Mouse (Mus musculus) heart, embryonic 16.5 days (tissue): ENCODE measurements around the gene Sox6. TPM values are rescaled to one million over a fixed set of nuclear protein-coding genes. Genes with fewer than 3 reads are reported as not detected.

Experiments
- ATAC-seq: fragments of 200-750 bp; cut with Nextera tagmentation; replicated peaks from 2 replicates; pipeline ENCODE4 v1.8.0; 2017; ENCODE audit warnings: moderate number of reproducible peaks; ENCODE audit not compliant: insufficient read depth, low FRiP score; ENCODE audit errors: extremely low read depth
- H3K27ac ChIP-seq: fragments of 300-500 bp; sonication (generic); 2 replicates; pipeline ENCODE4 v1.5.1; 2014; ENCODE audit warnings: mild to moderate bottlenecking, low read length, control low read depth, moderate library complexity
- H3K27me3 ChIP-seq: fragments of 300-500 bp; sonication (generic); 2 replicates; pipeline ENCODE4 v1.6.1; 2014; ENCODE audit warnings: low read length, mixed read lengths; ENCODE audit not compliant: control insufficient read depth, insufficient read depth
- H3K36me3 ChIP-seq: fragments of 300-500 bp; sonication (generic); 2 replicates; pipeline ENCODE4 v1.6.1; 2014; ENCODE audit not compliant: control insufficient read depth, insufficient read depth
- H3K4me1 ChIP-seq: fragments of 300-500 bp; sonication (generic); 2 replicates; pipeline ENCODE4 v1.6.1; 2014; ENCODE audit warnings: low read length, mixed read lengths; ENCODE audit not compliant: control insufficient read depth, insufficient read depth
- H3K4me2 ChIP-seq: fragments of 300-500 bp; sonication (generic); 2 replicates; pipeline ENCODE4 v1.6.1; 2014; ENCODE audit warnings: low read depth, mild to moderate bottlenecking, control low read depth, low read length
- H3K4me3 ChIP-seq: fragments of 300-500 bp; sonication (generic); 2 replicates; pipeline ENCODE4 v1.5.1; 2014; ENCODE audit warnings: mild to moderate bottlenecking, control low read depth, low read length
- H3K9ac ChIP-seq: fragments of 300-500 bp; sonication (generic); 2 replicates; pipeline ENCODE4 v1.6.1; 2014; ENCODE audit warnings: low read length, control low read depth
- H3K9me3 ChIP-seq: fragments of 300-500 bp; sonication (generic); replicated peaks from 2 replicates; pipeline ENCODE4 v1.6.1; 2016; ENCODE audit warnings: low read length; ENCODE audit not compliant: control insufficient read depth
- WGBS: fragments of 180-500 bp; shearing (Covaris S2); extraction: QIAGEN DNeasy Blood & Tissue Kit; methylation state at CpG from one replicate; pipeline ENCODE4 v1.1.7; 2014; 5-methylcytosine and 5-hydroxymethylcytosine counted together
- polyA plus RNA-seq: library from polyadenylated mRNA; unstranded; fragments of >200 nt; fragmentation: Nextera tagmentation; extraction: Ambion mirVana; gene quantifications from 2 replicates; pipeline ENCODE4 v1.2.1, GENCODE M21; 2015

Sox6 gene
- polyA plus RNA-seq, 1 experiment from 2014 or later = 25.6 TPM

- H3K4me3 ChIP-seq = no peak overlapping the region
- ATAC-seq = no peak
- WGBS = 89% methylated on average over 8 of the region's 8 CpGs
- H3K4me1 ChIP-seq = peaks cover 4% of the 10 kb centered on the region; the same call in 1 of the 2 replicates
- no peak overlapping the region for H3K4me2 ChIP-seq
- no peak overlapping the region for H3K9ac ChIP-seq
- no peaks in the 10 kb centered on the region for H3K36me3 ChIP-seq
- H3K9me3 ChIP-seq = no peaks in the 10 kb centered on the region
- H3K27me3 ChIP-seq = no peaks in the 10 kb centered on the region
- no peak overlapping the region for H3K27ac ChIP-seq
Observed at GRCm38 (mm10) chr7:115513681-115514080, 524.9 kb downstream of the Sox6 start.

- H3K27me3 ChIP-seq = no peaks in the 10 kb centered on the region
- H3K4me2 ChIP-seq = no peak overlapping the region
- ATAC-seq = no peak
- no peak overlapping the region for H3K4me3 ChIP-seq
- no peaks in the 10 kb centered on the region for H3K36me3 ChIP-seq
- H3K9me3 ChIP-seq = no peaks in the 10 kb centered on the region
- no peak overlapping the region for H3K27ac ChIP-seq
- WGBS = 59% methylated on average over 10 of the region's 10 CpGs
- H3K9ac ChIP-seq = no peak overlapping the region
- peaks cover 4% of the 10 kb centered on the region; the same call in 1 of the 2 replicates for H3K4me1 ChIP-seq
Observed at GRCm38 (mm10) chr7:115511777-115512176, 526.8 kb downstream of the Sox6 start.

DNA sequence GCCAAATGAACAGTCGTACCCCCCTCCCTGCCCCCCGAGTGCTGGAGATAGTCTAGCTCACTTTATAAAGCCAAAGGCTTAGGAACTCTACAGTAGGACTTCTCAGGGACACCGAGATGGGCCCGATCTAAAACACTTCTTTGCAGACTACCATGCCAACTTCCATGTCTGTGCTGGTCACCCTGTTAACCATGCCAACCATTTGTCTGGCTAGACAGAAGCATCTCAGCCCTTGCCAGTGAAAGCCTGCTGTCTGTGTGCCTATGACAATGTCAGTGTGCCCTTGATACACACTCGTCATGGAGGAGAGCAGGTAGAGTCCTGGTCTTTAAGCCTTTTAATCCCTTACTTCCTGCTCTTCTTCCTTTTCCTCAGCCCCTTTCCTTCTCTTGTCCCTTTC is 527.5 kb downstream of the Sox6 start:
- no peak overlapping the region for H3K4me3 ChIP-seq
- H3K9me3 ChIP-seq = no peaks in the 10 kb centered on the region
- 62% methylated on average over 5 of the region's 5 CpGs for WGBS
- H3K9ac ChIP-seq = no peak overlapping the region
- H3K4me1 ChIP-seq = peaks cover 4% of the 10 kb centered on the region; the same call in 1 of the 2 replicates
- no peaks in the 10 kb centered on the region for H3K27me3 ChIP-seq
- ATAC-seq = no peak
- no peak overlapping the region for H3K4me2 ChIP-seq
- no peak overlapping the region for H3K27ac ChIP-seq
- H3K36me3 ChIP-seq = no peaks in the 10 kb centered on the region

GRCm38 (mm10) chr7:115510045-115510444 is 528.6 kb downstream of the Sox6 start:
- ATAC-seq = no peak

GRCm38 (mm10) chr7:115506385-115506784 is 532.2 kb downstream of the Sox6 start:
- no peak overlapping the region for H3K4me3 ChIP-seq
- WGBS = 85% methylated on average over 6 of the region's 6 CpGs
- ATAC-seq = no peak

More at GRCm38 (mm10) chr7:115510045-115510444, 528.6 kb downstream of the Sox6 start:
- Histone ChIP-seq H3K4me1 (peaks cover 4% of the 10 kb centered on the region; the same call in 1 of the 2 replicates), H3K9me3 (no peaks in the 10 kb centered on the region), H3K9ac (no peak overlapping the region), H3K4me3 (no peak overlapping the region), H3K36me3 (no peaks in the 10 kb centered on the region), H3K4me2 (no peak overlapping the region), H3K27me3 (no peaks in the 10 kb centered on the region), H3K27ac (no peak overlapping the region)
- WGBS = 64% methylated on average over 5 of the region's 5 CpGs

GRCm38 (mm10) chr7:115501497-115501896 is 537.1 kb downstream of the Sox6 start:
- H3K4me3 ChIP-seq = no peak overlapping the region
- H3K27ac ChIP-seq = no peak overlapping the region
- H3K27me3 ChIP-seq = no peaks in the 10 kb centered on the region
- H3K36me3 ChIP-seq = no peaks in the 10 kb centered on the region
- no peak for ATAC-seq
- H3K9ac ChIP-seq = no peak overlapping the region
- WGBS = 45% methylated on average over 3 of the region's 3 CpGs
- H3K4me2 ChIP-seq = no peak overlapping the region
- H3K9me3 ChIP-seq = no peaks in the 10 kb centered on the region
- no peaks in the 10 kb centered on the region for H3K4me1 ChIP-seq

More at GRCm38 (mm10) chr7:115506385-115506784, 532.2 kb downstream of the Sox6 start:
- no peak overlapping the region for H3K27ac ChIP-seq
- no peak overlapping the region for H3K9ac ChIP-seq
- H3K27me3 ChIP-seq = no peaks in the 10 kb centered on the region
- H3K36me3 ChIP-seq = no peaks in the 10 kb centered on the region
- H3K4me2 ChIP-seq = no peak overlapping the region
- H3K4me1 ChIP-seq = peaks cover 4% of the 10 kb centered on the region; the same call in 1 of the 2 replicates
- no peaks in the 10 kb centered on the region for H3K9me3 ChIP-seq

DNA sequence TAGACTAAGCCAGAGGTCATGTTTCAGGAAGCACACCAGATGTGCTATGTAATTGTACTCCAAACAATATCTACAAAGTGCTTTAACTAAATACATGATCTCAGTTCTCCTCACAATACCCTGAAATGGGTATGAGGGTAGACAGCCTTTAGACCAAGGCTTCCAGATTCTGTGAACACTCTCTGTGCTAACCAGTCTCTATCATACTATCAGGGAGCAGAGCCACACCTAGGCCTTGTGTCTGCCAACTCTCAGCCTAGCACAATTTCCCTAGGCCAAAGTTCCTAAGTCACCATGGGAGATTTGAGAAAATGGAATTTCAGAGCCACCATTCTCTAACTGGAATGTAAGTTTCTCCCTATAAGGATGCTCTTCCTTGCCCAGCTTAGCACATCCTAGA is 537.8 kb downstream of the Sox6 start:
- ATAC-seq = no peak
- no peak overlapping the region for H3K27ac ChIP-seq
- no peak overlapping the region for H3K4me3 ChIP-seq
- H3K9me3 ChIP-seq = no peaks in the 10 kb centered on the region
- no peaks in the 10 kb centered on the region for H3K36me3 ChIP-seq
- H3K4me2 ChIP-seq = no peak overlapping the region
- no peaks in the 10 kb centered on the region for H3K4me1 ChIP-seq
- no peak overlapping the region for H3K9ac ChIP-seq
- no peaks in the 10 kb centered on the region for H3K27me3 ChIP-seq

- Histone ChIP-seq H3K27ac (no peak overlapping the region), H3K4me3 (no peak overlapping the region), H3K4me1 (no peaks in the 10 kb centered on the region), H3K9me3 (no peaks in the 10 kb centered on the region), H3K27me3 (no peaks in the 10 kb centered on the region), H3K36me3 (no peaks in the 10 kb centered on the region), H3K4me2 (no peak overlapping the region), H3K9ac (no peak overlapping the region)
- ATAC-seq = no peak
- WGBS = 52% methylated on average over 7 of the region's 7 CpGs
Observed at GRCm38 (mm10) chr7:115500170-115500569, 538.4 kb downstream of the Sox6 start.

GRCm38 (mm10) chr7:115491721-115492120 is 546.9 kb downstream of the Sox6 start:
- Histone ChIP-seq H3K4me2 (no peak overlapping the region), H3K9ac (no peak overlapping the region), H3K9me3 (no peaks in the 10 kb centered on the region), H3K27me3 (no peaks in the 10 kb centered on the region), H3K4me3 (no peak overlapping the region), H3K4me1 (no peaks in the 10 kb centered on the region), H3K27ac (no peak overlapping the region), H3K36me3 (no peaks in the 10 kb centered on the region)
- no peak for ATAC-seq
- 89% methylated on average over 5 of the region's 5 CpGs for WGBS
